Mouse (Mus musculus) CD8-positive naive resting alpha-beta T cell, adult 2 months (primary cell): ENCODE results near the gene Slc24a4.

Source experiments
- DNase-seq, 2 experiments: peaks; one replicate each; pipeline ENCODE4 v3.0.0; 2022; ENCODE audit warnings: low read depth in 2 of 2, low spot score in 2 of 2

The Slc24a4 gene

DNA sequence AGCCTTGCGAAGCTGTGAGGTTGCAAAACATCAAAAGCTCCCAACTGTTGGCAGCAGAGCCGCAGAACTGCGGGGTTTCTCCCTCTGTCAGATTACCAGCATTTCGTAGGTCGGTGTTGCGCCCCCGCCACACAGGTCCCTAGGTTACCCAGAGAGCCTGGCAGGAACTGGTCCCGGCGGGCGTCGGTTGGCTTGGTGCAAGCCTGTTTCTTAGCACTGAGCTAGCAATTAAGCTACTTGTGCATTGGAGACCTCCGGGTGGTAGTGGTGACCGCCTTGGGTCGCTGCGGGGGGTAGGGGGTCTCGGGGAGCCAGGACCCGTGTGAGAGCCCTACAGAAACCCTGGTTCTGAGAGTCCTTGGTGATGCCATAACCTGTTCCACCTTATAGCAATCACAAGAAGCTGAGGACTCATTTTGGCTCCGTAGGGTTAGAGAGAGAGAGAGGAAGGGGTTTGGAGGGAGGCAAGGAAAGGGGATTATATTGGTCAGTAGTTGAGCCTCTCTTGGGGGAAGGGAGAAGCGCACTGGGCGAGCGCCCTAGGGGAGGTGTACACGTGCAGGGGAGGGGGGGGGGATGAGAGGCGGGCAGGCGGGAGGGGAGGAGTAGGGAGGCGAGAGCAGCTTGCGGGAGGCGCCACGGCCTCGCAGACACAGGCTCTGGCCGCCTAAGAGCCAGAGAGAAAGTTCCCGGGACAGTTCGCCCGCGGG is at the start of gene Slc24a4:
TSS of gene Slc24a4 (plus strand) at position 653 of the 710 bp plus-strand sequence.
- DNase-seq: no peak

DNA sequence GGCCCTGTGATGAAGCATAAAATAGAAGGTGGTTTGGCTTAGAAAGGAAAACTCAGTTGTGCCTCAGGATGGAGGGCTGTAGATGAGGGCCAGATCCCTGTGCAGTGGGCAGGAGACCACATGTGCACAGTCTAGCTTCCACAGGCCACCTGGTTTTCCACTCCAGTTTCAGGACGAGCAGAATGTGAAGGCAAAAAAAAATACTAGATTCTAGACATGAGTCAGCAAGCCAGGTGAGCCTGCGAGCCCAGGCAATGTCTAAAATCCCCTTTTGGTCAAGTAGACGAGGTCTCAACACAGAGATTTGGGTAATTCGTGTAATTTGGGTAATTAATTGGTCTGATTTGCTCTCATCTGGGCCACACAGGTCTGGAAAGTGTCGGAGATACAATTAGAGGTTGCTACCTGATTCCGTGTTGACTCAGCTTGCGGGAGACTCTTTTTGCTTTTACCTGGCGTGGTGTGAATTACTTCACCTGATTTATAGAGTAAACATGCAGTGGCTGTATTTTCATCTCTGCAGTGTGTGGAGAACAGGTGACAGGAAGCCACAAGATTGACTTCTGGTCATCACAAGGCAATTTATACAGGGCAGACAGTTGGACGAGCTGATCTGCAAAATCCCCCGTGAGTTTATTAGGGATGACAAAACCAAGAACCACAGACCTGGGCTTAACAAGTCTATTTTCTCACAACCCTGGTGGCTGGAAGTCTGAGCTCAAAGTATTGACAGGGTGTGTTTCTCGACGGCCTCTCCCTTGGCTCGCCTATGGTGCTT is 45.7 kb upstream of the Slc24a4 start:
- DNase-seq: no peak

DNA sequence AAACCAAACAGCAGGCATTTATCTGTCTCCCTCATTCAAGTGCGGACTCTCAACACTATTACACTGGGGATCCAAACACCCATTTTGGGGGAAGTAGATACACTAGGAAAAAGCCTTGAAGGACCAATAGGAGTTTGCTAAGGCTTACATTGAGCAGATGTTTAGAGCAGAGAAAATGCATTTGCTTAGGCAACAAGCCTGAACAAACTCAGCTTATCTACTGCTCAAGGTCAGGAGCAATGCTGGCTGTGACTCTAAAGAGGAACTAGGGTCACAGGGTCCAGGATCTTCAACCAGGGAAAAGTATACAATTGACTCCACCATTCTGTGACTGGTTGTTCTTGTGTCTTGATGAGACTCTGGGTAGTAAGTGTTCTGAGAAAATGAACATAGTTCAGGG is 38.0 kb upstream of the Slc24a4 start:
- no peak for DNase-seq

DNA sequence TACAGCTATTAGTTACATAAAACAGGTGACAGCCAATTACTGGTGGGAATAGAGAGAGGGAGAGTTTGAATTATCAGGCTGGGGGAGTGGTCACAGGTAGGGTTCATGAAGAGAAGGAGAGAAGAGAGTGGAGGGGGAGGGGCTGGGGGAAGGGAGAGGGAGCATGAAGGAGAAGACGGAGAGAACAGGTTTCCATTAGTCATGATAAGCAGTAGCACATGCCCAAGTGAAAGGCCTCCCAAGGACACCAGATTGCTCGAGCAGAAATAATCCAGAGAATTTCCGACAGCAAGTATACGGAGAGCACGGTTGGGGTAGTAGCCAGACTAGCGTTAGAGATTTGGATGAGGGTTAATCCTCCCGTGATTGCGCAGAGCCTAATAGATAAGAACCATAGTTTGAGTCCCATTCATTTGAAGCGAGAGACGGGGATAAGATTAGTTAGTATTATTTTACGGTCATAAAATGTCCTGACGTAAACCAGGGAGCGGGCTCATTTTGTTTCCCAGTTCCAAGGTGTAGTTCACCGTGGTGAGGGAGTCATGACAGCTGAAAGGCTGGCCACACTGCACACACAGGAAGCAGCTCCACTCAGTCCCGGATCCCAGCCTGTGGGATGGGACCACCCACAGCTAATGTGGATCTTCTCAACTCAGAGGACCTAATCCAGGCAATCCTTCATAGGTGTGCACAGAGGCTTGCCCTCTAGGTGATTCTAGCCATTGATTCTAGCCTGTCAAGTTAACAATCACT is 36.0 kb upstream of the Slc24a4 start:
- no peak for DNase-seq

DNA sequence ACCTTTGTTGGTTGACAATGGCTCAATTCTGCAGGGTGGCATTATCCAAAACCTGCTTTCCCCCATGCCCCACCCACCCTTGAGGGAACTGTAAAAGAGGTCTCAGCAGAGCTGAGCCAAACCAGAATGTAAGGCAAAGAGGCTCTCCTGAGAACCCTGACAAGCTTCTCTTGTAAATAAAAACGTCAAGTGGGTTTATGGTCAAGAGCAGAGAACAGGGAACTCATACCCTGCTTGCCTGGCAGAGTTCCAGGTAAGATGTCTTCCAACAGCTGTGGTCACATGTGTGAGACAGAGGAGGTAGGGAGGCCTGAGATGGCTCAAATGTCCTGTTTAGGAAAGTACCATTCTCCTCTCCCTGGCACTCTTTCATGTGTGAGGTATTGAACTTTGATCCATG is 22.5 kb upstream of the Slc24a4 start:
- DNase-seq: no peak

DNA sequence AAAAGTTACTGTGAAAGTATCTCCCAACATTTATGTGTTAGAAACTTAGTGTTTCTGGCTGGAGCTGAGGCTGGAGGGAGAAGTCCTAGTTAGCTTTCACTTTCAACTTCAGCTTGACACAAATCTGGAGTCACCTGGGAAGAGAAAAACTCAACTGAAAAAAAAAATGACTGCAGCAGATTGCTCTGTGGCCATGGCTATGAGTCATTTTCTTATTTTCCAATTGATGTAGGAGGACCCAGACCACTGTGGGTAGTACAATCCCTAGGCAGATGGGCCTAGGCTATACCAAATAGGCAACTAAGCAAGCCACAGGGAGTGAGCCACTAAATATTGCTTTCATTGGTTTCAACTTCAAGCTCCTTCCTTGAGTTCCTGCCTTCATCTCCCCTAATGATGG is 19.7 kb upstream of the Slc24a4 start:
- no peak for DNase-seq

DNA sequence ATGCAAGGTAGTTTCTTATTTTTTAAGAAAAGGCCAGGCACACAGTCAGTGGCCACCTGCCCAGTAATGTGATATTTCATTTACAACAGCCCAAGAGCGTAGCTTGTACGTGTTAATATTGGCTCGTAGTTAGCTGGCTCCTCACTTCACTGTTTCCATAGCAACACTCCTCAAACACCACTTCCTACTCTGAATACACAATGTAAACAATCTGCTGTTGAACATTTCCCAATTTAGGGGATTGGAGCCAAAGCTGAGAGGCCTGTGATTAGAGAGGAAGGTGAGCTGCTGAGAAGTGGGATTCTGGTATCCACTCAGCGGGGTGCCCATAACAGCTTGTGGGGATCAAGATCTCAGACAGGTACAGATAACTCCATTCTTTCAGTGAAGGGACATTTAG is 16.0 kb upstream of the Slc24a4 start:
- no peak for DNase-seq

DNA sequence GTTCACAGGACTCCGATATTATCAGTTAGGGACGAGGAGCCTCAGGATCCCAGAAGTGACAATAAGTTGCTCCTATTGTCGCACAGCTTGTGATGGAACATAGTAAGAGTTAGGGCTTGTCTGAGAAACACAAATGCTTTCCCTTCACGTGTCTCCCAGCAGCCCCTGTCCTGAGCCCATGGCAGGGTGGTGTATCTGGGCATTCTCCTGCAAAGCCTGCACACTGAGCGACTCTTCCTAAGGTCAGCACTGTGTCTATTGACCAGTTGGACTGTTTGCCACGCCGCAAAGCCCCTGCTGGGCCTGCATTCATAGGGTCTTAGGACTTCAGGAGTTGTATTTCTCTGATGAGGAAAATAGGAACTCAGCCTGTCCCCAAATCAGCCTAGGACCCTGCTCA is 15.6 kb upstream of the Slc24a4 start:
- DNase-seq: no peak

DNA sequence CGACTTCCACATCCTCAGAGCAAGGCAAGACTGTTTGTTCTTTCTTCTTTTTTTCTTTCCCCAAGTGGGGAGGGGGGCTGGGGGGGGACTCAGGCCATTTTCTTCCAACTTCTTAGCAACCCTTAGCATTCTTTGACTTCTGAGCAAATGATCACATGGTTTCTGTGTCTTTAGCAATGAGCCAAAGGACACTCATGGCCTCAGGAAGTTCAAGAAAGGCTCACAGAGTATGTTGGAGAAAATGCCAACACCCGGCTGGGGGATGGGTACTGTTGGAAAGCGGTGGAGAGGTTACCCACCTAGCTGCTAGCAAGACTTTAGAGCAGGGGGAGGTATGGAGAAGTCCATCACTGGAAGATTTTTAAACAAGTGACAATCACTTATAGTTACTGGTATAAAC is 15.1 kb upstream of the Slc24a4 start:
- no peak for DNase-seq

DNA sequence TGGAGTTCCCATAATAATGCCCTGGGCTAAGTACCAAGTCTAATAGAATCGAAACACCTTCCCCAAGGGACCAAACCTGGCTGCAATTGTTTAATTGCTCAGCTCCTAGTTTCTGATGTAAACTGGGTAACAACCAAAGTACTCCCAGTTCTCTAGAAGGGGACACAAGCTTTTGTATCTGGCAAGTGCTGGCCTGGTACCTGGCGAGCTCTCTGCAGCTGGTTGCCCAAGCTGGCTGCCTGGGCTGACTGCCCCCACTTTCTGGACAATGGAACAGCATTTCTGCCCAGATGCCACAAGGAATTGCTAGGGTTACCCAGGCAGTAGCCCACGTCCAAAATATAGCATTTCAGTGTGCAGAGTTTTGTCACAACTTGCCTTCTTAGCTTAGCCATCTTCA is 12.0 kb upstream of the Slc24a4 start:
- no peak for DNase-seq

DNA sequence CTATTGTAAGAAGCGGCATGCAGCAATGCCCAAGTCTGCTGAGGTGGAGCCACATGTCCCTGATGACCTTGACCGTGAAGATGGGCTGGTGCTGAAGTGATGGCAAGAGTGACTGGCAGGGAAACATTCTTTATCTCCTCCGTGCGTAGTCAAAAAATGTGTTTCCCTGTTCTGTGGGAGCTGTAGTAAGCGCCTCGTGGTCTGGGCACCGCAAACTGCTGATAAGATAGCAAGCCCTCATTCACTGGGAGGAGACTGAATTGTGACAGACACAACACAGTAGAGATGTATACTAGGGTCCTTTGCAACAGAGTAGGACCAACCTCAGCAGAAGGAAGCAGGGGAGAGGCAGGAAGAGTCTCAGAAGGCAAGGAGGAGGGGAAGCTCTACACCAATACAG is 10.5 kb upstream of the Slc24a4 start:
- DNase-seq: no peak

DNA sequence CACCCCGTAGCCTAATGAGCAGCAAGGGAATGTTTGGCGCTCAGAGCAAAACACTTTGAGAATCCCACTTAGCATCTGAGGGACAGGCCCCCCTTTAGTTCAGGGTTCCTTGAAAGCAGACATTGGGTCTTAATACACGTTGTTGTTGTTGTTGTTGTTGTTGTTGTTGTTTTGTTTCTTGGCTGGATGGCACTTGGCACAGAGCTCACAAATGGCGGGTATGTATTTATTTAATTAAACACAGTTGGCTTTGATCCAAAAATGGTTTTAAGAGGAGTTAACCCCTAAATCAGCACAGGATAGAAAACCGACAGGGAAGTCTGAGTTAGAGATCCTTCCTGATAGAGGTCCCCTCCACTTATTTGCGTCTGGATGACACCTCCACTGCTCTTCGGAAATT is 932 bp upstream of the Slc24a4 start:
- no peak for DNase-seq

DNA sequence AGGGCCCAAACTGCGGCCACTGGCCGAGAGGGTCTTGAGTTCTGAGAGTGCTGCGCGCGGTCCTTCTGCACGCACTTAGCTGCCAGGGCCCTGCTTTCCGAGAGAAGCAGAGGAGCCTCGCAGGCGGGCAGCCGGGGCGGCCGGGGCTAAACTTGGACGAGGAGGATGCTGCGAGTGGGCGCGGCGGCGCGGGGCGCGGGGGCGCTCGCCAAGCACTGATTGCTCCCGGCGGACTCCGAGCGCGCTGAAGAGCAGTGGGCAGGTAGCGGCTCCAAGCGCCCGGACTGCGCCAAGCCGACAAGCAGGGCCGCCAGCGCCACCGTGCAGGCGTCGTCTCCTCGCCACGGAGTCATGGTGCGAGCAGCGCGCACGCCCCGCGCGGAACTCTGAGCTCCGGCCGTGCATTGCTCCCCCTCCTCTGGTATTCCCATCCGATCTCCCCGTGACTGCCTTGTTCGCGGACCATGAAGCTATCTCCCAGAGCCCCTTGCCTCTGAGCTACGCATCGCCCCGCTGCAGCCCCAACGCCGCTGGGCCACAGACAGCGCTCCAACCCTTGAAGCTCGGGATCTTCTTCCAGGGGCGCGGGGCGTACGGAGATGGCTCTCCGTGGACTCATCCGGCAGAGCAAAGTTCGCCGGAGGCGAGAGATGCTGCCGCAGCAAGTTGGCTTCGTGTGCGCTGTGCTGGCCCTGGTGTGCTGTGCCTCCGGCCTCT is 416 bp downstream of the Slc24a4 start:
- no peak for DNase-seq

DNA sequence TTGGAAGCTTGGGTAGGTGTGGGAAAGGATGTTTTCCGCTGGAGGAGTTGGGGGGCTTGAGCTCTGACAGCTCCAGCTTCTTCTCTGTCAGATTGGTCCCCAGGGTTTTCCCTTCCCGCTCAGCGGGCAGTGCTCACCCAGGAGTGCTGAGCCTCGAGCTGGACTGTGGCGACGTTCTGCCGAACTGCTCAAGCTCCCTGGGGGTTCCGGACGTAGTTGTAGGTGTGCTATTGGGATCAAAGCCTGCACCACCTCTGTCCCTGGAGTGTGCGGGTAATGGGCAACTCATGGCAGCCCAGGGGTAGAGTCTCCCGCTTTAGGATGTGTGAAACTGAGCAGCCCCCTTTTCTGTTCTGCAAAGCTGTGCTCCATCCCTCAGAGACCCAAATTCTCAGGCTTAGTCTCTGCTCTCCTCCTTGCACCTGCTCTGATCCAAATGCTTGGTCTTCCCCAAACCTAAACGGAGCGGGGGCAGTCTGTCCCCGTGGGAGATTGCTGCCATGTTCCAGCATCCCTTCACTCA is 1.0 kb downstream of the Slc24a4 start:
- no peak for DNase-seq

DNA sequence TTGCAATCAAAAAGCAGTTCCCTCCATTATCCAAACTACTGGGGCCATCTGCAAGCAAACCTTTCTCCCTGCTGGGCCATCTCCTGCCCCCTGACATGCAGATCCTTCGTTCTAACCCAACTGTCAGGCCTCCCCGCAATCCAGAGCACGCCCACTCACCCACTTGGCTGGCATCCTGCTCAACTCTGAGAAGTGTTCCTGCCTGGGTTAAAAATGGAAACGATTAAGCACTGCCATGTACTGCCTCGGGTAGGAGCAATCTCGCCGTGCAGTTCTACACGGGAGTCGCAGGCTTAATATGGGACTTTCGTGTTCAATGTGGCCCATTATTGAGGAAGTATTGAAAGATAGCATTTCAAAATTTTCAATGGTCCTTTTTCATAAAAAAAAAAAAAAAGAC is 11.2 kb downstream of the Slc24a4 start:
- DNase-seq: no peak

DNA sequence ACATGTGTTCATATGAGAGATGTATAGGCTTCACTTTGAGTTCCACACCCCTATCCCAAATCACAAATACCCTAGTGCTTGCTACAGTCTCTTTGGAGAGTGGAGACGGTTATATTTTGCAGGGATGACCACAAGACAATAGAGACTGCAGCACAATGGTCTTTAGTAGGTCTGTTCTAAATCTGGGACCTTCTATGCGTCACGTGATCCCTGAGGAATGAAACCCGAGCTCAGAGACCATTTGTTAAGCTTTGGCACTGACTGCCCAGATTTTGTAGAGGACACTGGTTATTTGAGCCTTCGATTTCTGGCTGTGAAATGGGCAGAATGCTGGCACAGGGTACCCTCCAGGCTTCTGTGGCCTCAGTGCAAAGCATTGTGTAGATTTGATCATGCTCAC is 12.8 kb downstream of the Slc24a4 start:
- no peak for DNase-seq

DNA sequence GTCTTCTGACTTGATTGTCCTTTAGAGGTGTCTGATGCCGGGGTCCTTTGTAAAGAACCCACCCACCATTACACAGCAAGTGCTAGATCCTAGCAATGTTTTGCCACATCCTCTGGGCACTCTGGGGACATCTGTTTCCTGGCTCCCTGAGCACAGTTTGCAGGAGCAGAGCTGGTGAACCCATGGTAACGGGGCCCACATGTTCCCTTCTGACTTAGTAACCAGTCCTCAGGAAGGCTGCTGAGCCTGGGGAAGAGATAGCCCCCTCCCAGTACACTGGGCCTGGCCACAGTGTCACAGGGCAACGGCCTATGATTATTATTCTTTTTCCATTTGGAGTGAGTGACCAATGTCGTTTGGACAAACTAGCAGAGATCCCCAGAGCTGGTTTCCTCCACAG is 19.1 kb downstream of the Slc24a4 start:
- no peak for DNase-seq

DNA sequence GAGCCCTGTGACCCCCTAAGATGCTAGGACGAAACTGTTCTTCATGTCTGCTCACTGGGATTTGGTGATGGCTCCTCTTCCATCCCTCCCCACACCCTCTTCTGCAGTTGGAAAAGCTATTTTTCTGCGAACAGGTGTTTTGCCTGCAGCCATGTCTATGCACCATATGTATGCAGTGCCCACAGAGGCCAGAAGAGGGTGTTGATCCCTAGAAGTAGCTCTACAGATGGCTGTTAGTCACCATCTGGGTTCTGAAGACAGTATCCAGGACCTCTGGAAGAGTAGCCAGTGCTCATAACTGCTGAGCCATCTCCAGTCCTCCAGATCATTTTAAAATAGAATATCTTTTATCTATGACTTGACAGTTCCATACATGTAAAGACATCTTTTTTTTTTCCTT is 20.2 kb downstream of the Slc24a4 start:
- no peak for DNase-seq

DNA sequence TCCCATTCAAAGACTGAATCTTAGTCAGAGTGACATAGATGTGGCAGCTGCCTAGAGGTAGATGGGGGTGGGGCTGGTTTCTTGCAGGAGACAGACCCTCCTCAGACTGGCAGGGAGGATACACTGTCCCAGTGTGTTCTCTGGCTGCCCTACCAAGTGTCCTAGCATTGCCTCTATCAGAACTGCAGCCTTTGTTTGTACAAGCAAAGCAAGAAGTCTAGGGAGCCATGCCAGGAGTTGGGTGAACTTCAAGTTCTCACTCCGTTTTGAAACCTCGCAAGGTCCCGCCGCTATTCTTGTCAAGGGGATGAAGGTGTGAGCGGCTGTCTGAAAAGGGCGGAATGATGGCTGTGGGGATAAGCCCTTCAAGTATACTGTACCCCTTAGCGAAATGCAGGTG is 22.7 kb downstream of the Slc24a4 start:
- no peak for DNase-seq

DNA sequence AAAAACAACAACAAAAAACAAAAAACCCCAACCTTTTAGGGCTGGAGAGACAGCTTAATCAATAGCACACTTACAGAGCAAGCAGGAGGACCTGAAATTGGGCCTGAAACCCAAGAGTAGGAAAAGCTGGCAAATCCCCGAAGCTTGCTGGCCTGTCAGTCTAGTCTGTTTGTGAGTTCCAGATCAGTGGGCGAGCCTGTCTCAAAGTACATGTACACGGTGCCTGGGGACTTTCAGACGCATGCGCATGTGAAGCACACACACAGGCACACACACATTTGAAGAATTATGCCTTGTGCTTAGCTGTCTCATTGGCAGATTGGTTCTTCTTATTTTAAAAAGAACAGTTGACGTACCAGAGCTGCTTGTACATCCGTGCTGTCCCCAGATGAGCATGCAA is 25.3 kb downstream of the Slc24a4 start:
- DNase-seq: no peak

DNA sequence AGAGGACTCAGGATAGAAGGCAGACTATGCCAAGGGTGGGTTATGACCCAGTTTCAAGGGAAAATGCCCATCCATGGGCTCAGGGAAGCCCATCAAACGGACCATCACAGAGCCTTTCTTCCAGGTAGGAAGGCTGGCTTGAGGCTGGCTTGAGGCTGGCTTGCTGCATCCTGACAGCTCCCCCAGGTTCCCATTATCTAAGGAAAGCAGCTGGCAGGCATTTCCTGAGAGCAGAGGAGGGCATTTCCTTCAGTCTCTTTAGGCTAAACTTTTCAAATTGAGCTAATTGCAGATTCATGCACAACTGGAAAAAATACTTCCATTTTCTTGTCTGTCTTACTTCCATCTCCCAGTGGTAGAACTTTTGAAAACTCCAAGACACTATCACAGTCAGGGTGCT is 26.3 kb downstream of the Slc24a4 start:
- no peak for DNase-seq
